Mouse (Mus musculus) embryonic facial prominence, embryonic 11.5 days (tissue): ENCODE measurements at regions not wholly inside any gene's neighbourhood (a gene's known extent, or its start where the extent isn't known, plus 50 kb on each side); places are given as distances from the start of the nearest gene placed in this dataset.

Source experiments
- ATAC-seq: fragments of 200-750 bp; cut with Nextera tagmentation; replicated peaks from 2 replicates; pipeline ENCODE4 v1.8.0; 2017; ENCODE audit warnings: low read depth; ENCODE audit not compliant: insufficient number of reproducible peaks, low FRiP score, low TSS enrichment
- DNase-seq: peaks from one replicate; pipeline ENCODE4 v3.0.0-alpha.2; 2015; ENCODE audit warnings: low spot score
- H3K27ac ChIP-seq: fragments of 300-500 bp; sonication (generic); replicated peaks from 2 replicates; pipeline ENCODE4 v1.5.1; 2014; ENCODE audit warnings: mild to moderate bottlenecking, low read depth, low read length, control low read depth
- H3K27me3 ChIP-seq: fragments of 300-500 bp; sonication (generic); 2 replicates; pipeline ENCODE4 v1.6.1; 2014; ENCODE audit warnings: mild to moderate bottlenecking, low read length, moderate library complexity, mixed read lengths; ENCODE audit not compliant: control insufficient read depth, insufficient read depth
- H3K36me3 ChIP-seq: fragments of 300-500 bp; sonication (generic); replicated peaks from 2 replicates; pipeline ENCODE4 v1.6.1; 2014; ENCODE audit warnings: low read depth, mild to moderate bottlenecking, low read length, moderate library complexity, mixed read lengths; ENCODE audit not compliant: control insufficient read depth, insufficient read depth
- H3K4me1 ChIP-seq: fragments of 300-500 bp; sonication (generic); 2 replicates; pipeline ENCODE4 v1.6.1; 2014; ENCODE audit warnings: low read length, mixed read lengths; ENCODE audit not compliant: control insufficient read depth, insufficient read depth
- H3K4me2 ChIP-seq: fragments of 300-500 bp; sonication (generic); 2 replicates; pipeline ENCODE4 v1.6.1; 2014; ENCODE audit warnings: low read depth, mild to moderate bottlenecking, control low read depth, low read length, moderate library complexity
- H3K4me3 ChIP-seq: fragments of 300-500 bp; sonication (generic); 2 replicates; pipeline ENCODE4 v1.5.1; 2014; ENCODE audit warnings: low read depth, low read length, control low read depth
- H3K9ac ChIP-seq: fragments of 300-500 bp; sonication (generic); replicated peaks from 2 replicates; pipeline ENCODE4 v1.6.1; 2014; ENCODE audit warnings: mild to moderate bottlenecking, control low read depth, low read length
- H3K9me3 ChIP-seq: fragments of 300-500 bp; sonication (generic); replicated peaks from 2 replicates; pipeline ENCODE4 v1.6.1; 2016; ENCODE audit warnings: mild to moderate bottlenecking, low read length, inconsistent platforms, mixed read lengths; ENCODE audit not compliant: control insufficient read depth
- WGBS: fragments of 180-500 bp; shearing (Covaris S2); extraction: QIAGEN DNeasy Blood & Tissue Kit; methylation state at CpG from one replicate; pipeline ENCODE4 v1.1.7; 2014; 5-methylcytosine and 5-hydroxymethylcytosine counted together

DNA sequence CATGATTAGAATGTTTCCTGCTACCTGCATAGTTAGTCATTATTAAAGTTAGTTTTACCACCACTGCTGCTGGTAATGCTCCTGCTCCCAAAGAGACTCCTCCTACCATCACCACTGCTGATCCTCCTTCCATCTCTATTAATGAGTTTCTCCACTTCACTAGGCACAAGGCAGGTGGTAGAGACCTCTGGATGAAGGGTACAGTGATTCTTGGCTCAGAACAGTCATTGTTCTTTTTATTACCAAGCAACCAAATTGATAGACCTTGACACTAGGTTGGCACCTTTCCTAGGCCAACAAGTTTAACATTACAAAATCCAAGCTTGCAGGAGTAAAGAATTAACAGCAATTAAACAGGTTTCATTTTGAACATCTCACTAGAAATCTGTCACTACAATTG lies 1057.8 kb downstream of the Tlr4 start:
- no peak for DNase-seq
- Histone ChIP-seq H3K4me3 (no peak overlapping the region), H3K27ac (no peak overlapping the region), H3K4me2 (no peak overlapping the region), H3K9me3 (no peaks in the 10 kb centered on the region), H3K36me3 (no peaks in the 10 kb centered on the region), H3K4me1 (no peaks in the 10 kb centered on the region), H3K9ac (no peak overlapping the region), H3K27me3 (no peaks in the 10 kb centered on the region)
- ATAC-seq, result no peak

GRCm38 (mm10) chr4:67862218-67862617 lies 1034.8 kb downstream of the Tlr4 start:
- Histone ChIP-seq H3K36me3 (no peaks in the 10 kb centered on the region), H3K27ac (no peak overlapping the region), H3K9ac (no peak overlapping the region), H3K9me3 (no peaks in the 10 kb centered on the region), H3K27me3 (no peaks in the 10 kb centered on the region), H3K4me1 (no peaks in the 10 kb centered on the region), H3K4me2 (no peak overlapping the region), H3K4me3 (no peak overlapping the region)
- no peak for ATAC-seq
- 84% methylated on average over 2 of the region's 2 CpGs for WGBS
- no peak for DNase-seq

DNA sequence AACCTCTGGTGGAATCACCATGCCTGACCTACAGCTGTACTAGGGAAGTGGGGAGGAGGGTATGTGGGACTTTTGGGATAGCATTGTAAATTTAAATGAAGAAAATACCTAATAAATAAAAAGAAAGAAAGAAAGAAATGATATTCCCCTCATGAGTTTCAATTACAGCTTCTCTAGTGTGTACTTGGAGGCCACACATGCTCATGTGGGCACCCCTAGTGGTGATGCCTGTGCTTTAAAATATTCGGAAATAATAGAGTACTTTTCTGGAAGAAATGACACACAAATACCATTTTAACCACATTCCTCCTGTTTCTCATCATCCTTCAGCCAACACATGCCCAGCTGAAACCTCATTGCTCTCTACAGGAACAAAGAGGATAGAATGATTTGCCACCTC lies 1034.4 kb downstream of the Tlr4 start:
- H3K4me3 ChIP-seq, result no peak overlapping the region
- no peaks in the 10 kb centered on the region for H3K4me1 ChIP-seq
- H3K4me2 ChIP-seq, result no peak overlapping the region
- H3K27me3 ChIP-seq, result no peaks in the 10 kb centered on the region
- H3K36me3 ChIP-seq, result no peaks in the 10 kb centered on the region
- no peaks in the 10 kb centered on the region for H3K9me3 ChIP-seq
- H3K9ac ChIP-seq, result no peak overlapping the region
- 81% methylated on average over 1 of the region's 1 CpGs for WGBS
- DNase-seq, result no peak
- H3K27ac ChIP-seq, result no peak overlapping the region
- no peak for ATAC-seq

DNA sequence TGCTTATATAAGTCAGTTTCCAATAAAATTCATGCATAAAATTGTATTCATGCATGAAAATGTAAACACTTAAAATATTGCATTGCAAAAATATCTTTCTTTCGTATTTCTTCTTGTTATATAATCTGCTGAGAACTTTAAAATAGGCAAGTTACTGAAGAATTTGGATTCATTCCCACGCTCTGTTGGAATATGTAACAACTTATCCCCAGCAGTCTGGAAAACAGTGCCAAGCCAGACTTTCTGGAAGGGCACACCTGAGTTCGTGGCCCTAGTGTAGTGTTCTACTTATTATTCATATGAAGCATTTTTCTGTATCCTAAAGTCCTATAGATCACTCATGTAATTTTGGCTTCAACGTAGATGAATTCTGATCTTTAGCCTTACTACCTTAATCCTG lies 1025.6 kb downstream of the Tlr4 start:
- no peak overlapping the region for H3K4me3 ChIP-seq
- H3K27me3 ChIP-seq, result no peaks in the 10 kb centered on the region
- H3K4me2 ChIP-seq, result no peak overlapping the region
- H3K9ac ChIP-seq, result no peak overlapping the region
- 80% methylated on average over 4 of the region's 4 CpGs for WGBS
- DNase-seq (no peak), ATAC-seq (no peak)
- H3K36me3 ChIP-seq, result no peaks in the 10 kb centered on the region
- no peaks in the 10 kb centered on the region for H3K9me3 ChIP-seq
- no peaks in the 10 kb centered on the region for H3K4me1 ChIP-seq
- no peak overlapping the region for H3K27ac ChIP-seq

- H3K4me2 ChIP-seq, result no peak overlapping the region
- DNase-seq, result no peak
- H3K4me3 ChIP-seq, result no peak overlapping the region
- no peak overlapping the region for H3K9ac ChIP-seq
- 74% methylated on average over 4 of the region's 4 CpGs for WGBS
- no peaks in the 10 kb centered on the region for H3K27me3 ChIP-seq
- no peak for ATAC-seq
- H3K27ac ChIP-seq, result no peak overlapping the region
- H3K4me1 ChIP-seq, result no peaks in the 10 kb centered on the region
- H3K9me3 ChIP-seq, result no peaks in the 10 kb centered on the region
- H3K36me3 ChIP-seq, result no peaks in the 10 kb centered on the region
Measured at GRCm38 (mm10) chr4:67833397-67833796, 1006.0 kb downstream of the Tlr4 start.

DNA sequence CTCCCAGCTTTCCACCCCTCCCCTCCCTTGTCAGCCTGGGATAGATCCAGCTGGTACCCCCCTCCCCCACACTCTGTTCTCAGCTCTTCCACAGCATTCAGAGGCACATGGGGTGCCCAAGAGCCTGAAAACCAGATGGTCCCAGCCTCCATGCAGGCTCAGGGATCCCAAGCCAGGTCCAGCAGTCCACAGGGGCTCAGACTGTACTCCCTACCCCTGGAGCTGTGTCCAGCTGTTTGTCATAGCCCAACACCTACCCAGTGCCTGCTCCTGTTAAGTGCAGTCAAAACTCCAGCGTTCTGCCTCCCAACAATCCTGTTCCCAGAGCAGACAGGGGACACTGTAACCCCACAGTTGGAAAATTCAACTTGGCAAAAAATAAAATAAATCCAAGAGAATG lies 998.1 kb downstream of the Tlr4 start:
- H3K4me3 ChIP-seq, result no peak overlapping the region
- no peaks in the 10 kb centered on the region for H3K36me3 ChIP-seq
- WGBS, result 47% methylated on average over 1 of the region's 1 CpGs
- 0 out of 2 replicates have a peak, but pooled peaks have one; percentile 34 for ATAC-seq
- H3K9me3 ChIP-seq, result no peaks in the 10 kb centered on the region
- H3K4me2 ChIP-seq, result no peak overlapping the region
- H3K4me1 ChIP-seq, result no peaks in the 10 kb centered on the region
- no peak overlapping the region for H3K9ac ChIP-seq
- no peak for DNase-seq
- no peak overlapping the region for H3K27ac ChIP-seq
- no peaks in the 10 kb centered on the region for H3K27me3 ChIP-seq

GRCm38 (mm10) chr4:67796050-67796449 lies 968.7 kb downstream of the Tlr4 start:
- no peak overlapping the region for H3K4me2 ChIP-seq
- 70% methylated on average over 1 of the region's 1 CpGs for WGBS
- no peak overlapping the region for H3K9ac ChIP-seq

More at GRCm38 (mm10) chr4:67796050-67796449, 968.7 kb downstream of the Tlr4 start:
- Histone ChIP-seq H3K36me3 (no peaks in the 10 kb centered on the region), H3K4me3 (no peak overlapping the region), H3K27ac (no peak overlapping the region), H3K27me3 (no peaks in the 10 kb centered on the region), H3K4me1 (no peaks in the 10 kb centered on the region), H3K9me3 (no peaks in the 10 kb centered on the region)
- ATAC-seq (no peak), DNase-seq (no peak)
